Mouse (Mus musculus): Measurements from ENCODE around the gene Fam198b. TPM values are rescaled to one million over a fixed set of nuclear protein-coding genes. Genes with fewer than 3 reads are reported as not detected.
"Not testable (repeated sequence)": the region's sequence is repeated elsewhere in the genome, so short reads cannot be mapped to it uniquely, and the experiment has no call there.

Gene Fam198b
- polyA plus RNA-seq, 1 experiment from 2014 or later, result 3.1 TPM

DNA sequence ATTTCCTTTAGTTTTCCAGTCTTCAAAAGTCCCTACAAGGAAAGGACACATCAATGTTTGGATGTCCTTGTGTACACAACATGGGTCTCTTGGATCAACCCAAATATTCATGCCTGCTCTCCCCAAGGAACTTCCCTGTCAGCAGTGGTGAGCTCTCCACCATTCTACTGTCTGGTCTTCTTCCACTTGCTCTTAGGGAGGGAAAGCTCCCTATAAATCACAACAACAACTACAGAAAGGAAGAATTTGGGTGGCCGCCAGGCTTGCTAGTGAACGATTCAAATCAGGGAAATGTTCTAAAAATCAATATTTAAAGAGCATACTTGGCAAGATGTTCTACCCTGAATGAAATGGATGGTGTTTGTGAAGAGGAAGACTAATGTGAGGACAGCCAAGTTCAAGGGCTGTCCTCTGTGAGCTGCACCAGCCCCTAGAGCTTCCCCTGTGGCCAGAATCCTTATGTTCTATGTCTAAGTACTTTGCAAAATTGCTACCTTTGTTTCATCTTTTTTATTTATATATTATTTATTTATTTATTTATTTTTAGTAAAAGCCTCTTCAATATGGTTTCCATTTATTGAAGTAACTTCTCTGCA lies 68.9 kb downstream of the Fam198b start:
- no peaks in the 10 kb centered on the region for H3K27me3 ChIP-seq (ENCODE audit: control insufficient read depth, insufficient read depth, low read length)
- no peak overlapping the region for H3K9ac ChIP-seq (ENCODE audit: low read depth, low read length)
- no peaks in the 10 kb centered on the region for H3K4me1 ChIP-seq (replicated peaks; ENCODE audit: control insufficient read depth, insufficient read depth, low read length)
- H3K36me3 ChIP-seq (ENCODE audit: control insufficient read depth, insufficient read depth, low read length), result no peaks in the 10 kb centered on the region
- DNase-seq (ENCODE audit: low spot score) (no peak), ATAC-seq (ENCODE audit: low FRiP score) (no peak)
- H3K4me3 ChIP-seq (ENCODE audit: low read depth, low read length), result no peak overlapping the region
- H3K4me2 ChIP-seq (replicated peaks; ENCODE audit: low read depth, low read length), result no peak overlapping the region
- WGBS, result 93% methylated on average over 2 of the region's 2 CpGs
- no peaks in the 10 kb centered on the region for H3K9me3 ChIP-seq (ENCODE audit: control insufficient read depth, low read length)
- no peak overlapping the region for H3K27ac ChIP-seq (ENCODE audit: low read depth, low read length)

- Histone ChIP-seq H3K36me3 (ENCODE audit: control insufficient read depth, insufficient read depth, low read length) (no peaks in the 10 kb centered on the region), H3K4me3 (ENCODE audit: low read depth, low read length) (no peak overlapping the region), H3K9me3 (ENCODE audit: control insufficient read depth, low read length) (no peaks in the 10 kb centered on the region), H3K27me3 (ENCODE audit: control insufficient read depth, insufficient read depth, low read length) (no peaks in the 10 kb centered on the region), H3K4me1 (replicated peaks; ENCODE audit: control insufficient read depth, insufficient read depth, low read length) (no peaks in the 10 kb centered on the region), H3K4me2 (replicated peaks; ENCODE audit: low read depth, low read length) (no peak overlapping the region), H3K9ac (ENCODE audit: low read depth, low read length) (no peak overlapping the region), H3K27ac (ENCODE audit: low read depth, low read length) (no peak overlapping the region)
- DNase-seq (ENCODE audit: low spot score), result no peak
- WGBS, result 95% methylated on average over 3 of the region's 3 CpGs
- ATAC-seq (ENCODE audit: low FRiP score), result no peak
Observed at GRCm38 (mm10) chr3:79955262-79955661, 70.9 kb downstream of the Fam198b start.

- DNase-seq (ENCODE audit: low spot score) (no peak), ATAC-seq (ENCODE audit: low FRiP score) (no peak)
- Histone ChIP-seq H3K4me2 (replicated peaks; ENCODE audit: low read depth, low read length) (no peak overlapping the region), H3K36me3 (ENCODE audit: control insufficient read depth, insufficient read depth, low read length) (no peaks in the 10 kb centered on the region), H3K27me3 (ENCODE audit: control insufficient read depth, insufficient read depth, low read length) (no peaks in the 10 kb centered on the region), H3K9me3 (ENCODE audit: control insufficient read depth, low read length) (no peaks in the 10 kb centered on the region), H3K4me1 (replicated peaks; ENCODE audit: control insufficient read depth, insufficient read depth, low read length) (no peaks in the 10 kb centered on the region), H3K27ac (ENCODE audit: low read depth, low read length) (no peak overlapping the region), H3K9ac (ENCODE audit: low read depth, low read length) (no peak overlapping the region), H3K4me3 (ENCODE audit: low read depth, low read length) (no peak overlapping the region)
Observed at GRCm38 (mm10) chr3:79956792-79957191, 72.5 kb downstream of the Fam198b start.

- no peaks in the 10 kb centered on the region for H3K9me3 ChIP-seq (ENCODE audit: control insufficient read depth, low read length)
- no peak overlapping the region for H3K27ac ChIP-seq (ENCODE audit: low read depth, low read length)
- no peaks in the 10 kb centered on the region for H3K4me1 ChIP-seq (replicated peaks; ENCODE audit: control insufficient read depth, insufficient read depth, low read length)
- H3K4me3 ChIP-seq (ENCODE audit: low read depth, low read length), result no peak overlapping the region
- no peaks in the 10 kb centered on the region for H3K36me3 ChIP-seq (ENCODE audit: control insufficient read depth, insufficient read depth, low read length)
- no peak for ATAC-seq (ENCODE audit: low FRiP score)
- 91% methylated on average over 2 of the region's 2 CpGs for WGBS
- no peak overlapping the region for H3K4me2 ChIP-seq (replicated peaks; ENCODE audit: low read depth, low read length)
- no peak for DNase-seq (ENCODE audit: low spot score)
- H3K27me3 ChIP-seq (ENCODE audit: control insufficient read depth, insufficient read depth, low read length), result no peaks in the 10 kb centered on the region
- H3K9ac ChIP-seq (ENCODE audit: low read depth, low read length), result no peak overlapping the region
Observed at GRCm38 (mm10) chr3:79957752-79958151, 73.4 kb downstream of the Fam198b start.

DNA sequence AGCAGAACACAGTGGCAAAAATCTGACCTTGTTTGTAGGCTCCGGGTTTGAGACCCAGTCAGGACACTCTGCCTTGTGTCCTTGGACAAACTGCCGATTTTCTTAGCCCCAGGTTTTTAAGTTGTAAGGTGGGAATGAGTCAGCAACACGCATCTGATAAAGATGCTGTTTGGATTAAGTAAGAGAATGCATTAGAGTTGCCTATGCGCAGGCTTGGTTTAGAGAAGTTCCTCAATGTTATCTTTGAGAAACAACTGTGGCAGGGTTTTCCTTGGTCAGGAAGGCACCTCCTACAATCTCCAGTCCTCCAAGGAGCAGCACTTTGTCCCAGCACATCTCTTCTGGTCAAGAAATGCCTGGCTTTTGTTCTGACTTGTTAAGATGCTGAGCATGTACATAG lies 82.4 kb downstream of the Fam198b start:
- 88% methylated on average over 4 of the region's 4 CpGs for WGBS
- ATAC-seq (ENCODE audit: low FRiP score), result no peak

GRCm38 (mm10) chr3:79967346-79967745 lies 83.0 kb downstream of the Fam198b start:
- Histone ChIP-seq H3K9me3 (ENCODE audit: control insufficient read depth, low read length) (no peaks in the 10 kb centered on the region), H3K27ac (ENCODE audit: low read depth, low read length) (no peak overlapping the region), H3K9ac (ENCODE audit: low read depth, low read length) (no peak overlapping the region), H3K4me2 (replicated peaks; ENCODE audit: low read depth, low read length) (no peak overlapping the region), H3K36me3 (ENCODE audit: control insufficient read depth, insufficient read depth, low read length) (no peaks in the 10 kb centered on the region), H3K4me3 (ENCODE audit: low read depth, low read length) (no peak overlapping the region), H3K4me1 (replicated peaks; ENCODE audit: control insufficient read depth, insufficient read depth, low read length) (no peaks in the 10 kb centered on the region), H3K27me3 (ENCODE audit: control insufficient read depth, insufficient read depth, low read length) (no peaks in the 10 kb centered on the region)
- 64% methylated on average over 1 of the region's 1 CpGs for WGBS
- DNase-seq (ENCODE audit: low spot score) (no peak), ATAC-seq (ENCODE audit: low FRiP score) (no peak)

More for the DNA sequence above, 82.4 kb downstream of the Fam198b start:
- Histone ChIP-seq H3K9ac (ENCODE audit: low read depth, low read length) (no peak overlapping the region), H3K27ac (ENCODE audit: low read depth, low read length) (no peak overlapping the region), H3K4me3 (ENCODE audit: low read depth, low read length) (no peak overlapping the region), H3K4me2 (replicated peaks; ENCODE audit: low read depth, low read length) (no peak overlapping the region), H3K4me1 (replicated peaks; ENCODE audit: control insufficient read depth, insufficient read depth, low read length) (no peaks in the 10 kb centered on the region), H3K27me3 (ENCODE audit: control insufficient read depth, insufficient read depth, low read length) (no peaks in the 10 kb centered on the region), H3K36me3 (ENCODE audit: control insufficient read depth, insufficient read depth, low read length) (no peaks in the 10 kb centered on the region), H3K9me3 (ENCODE audit: control insufficient read depth, low read length) (no peaks in the 10 kb centered on the region)
- no peak for DNase-seq (ENCODE audit: low spot score)

- no peak overlapping the region for H3K27ac ChIP-seq (ENCODE audit: low read depth, low read length)
- H3K4me3 ChIP-seq (ENCODE audit: low read depth, low read length), result no peak overlapping the region
- no peak overlapping the region for H3K4me2 ChIP-seq (replicated peaks; ENCODE audit: low read depth, low read length)
- ATAC-seq (ENCODE audit: low FRiP score), result no peak
- H3K9me3 ChIP-seq (ENCODE audit: control insufficient read depth, low read length), result no peaks in the 10 kb centered on the region
- no peaks in the 10 kb centered on the region for H3K4me1 ChIP-seq (replicated peaks; ENCODE audit: control insufficient read depth, insufficient read depth, low read length)
- WGBS, result 74% methylated on average over 2 of the region's 2 CpGs
- no peaks in the 10 kb centered on the region for H3K27me3 ChIP-seq (ENCODE audit: control insufficient read depth, insufficient read depth, low read length)
- no peak overlapping the region for H3K9ac ChIP-seq (ENCODE audit: low read depth, low read length)
- no peak for DNase-seq (ENCODE audit: low spot score)
- no peaks in the 10 kb centered on the region for H3K36me3 ChIP-seq (ENCODE audit: control insufficient read depth, insufficient read depth, low read length)
Observed at GRCm38 (mm10) chr3:79968426-79968825, 84.1 kb downstream of the Fam198b start.

DNA sequence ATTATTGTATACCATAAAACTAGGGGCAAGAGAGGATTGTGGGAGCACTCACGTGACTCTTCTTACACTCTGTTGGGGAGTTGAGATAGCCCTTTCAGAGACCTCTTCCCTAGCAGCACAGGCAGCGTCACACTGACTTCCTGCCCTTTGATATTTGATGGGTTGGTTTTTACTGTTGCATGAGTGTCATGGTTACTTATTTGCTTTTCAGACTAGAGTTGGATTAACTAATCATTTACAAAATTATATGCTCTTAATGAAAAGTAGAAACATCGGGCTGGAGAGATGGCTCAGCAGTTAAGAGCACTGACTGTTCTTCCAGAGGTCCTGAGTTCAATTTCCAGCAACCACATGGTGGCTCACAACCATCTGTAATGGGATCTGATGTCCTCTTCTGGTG lies 85.2 kb downstream of the Fam198b start:
- ATAC-seq (ENCODE audit: low FRiP score); H3K27me3 ChIP-seq (ENCODE audit: control insufficient read depth, insufficient read depth, low read length): not testable (repeated sequence)

GRCm38 (mm10) chr3:79970070-79970469 lies 85.7 kb downstream of the Fam198b start:
- Histone ChIP-seq H3K27ac (ENCODE audit: low read depth, low read length) (no peak overlapping the region), H3K4me2 (replicated peaks; ENCODE audit: low read depth, low read length) (no peak overlapping the region), H3K27me3 (ENCODE audit: control insufficient read depth, insufficient read depth, low read length) (no peaks in the 10 kb centered on the region), H3K9ac (ENCODE audit: low read depth, low read length) (no peak overlapping the region), H3K36me3 (ENCODE audit: control insufficient read depth, insufficient read depth, low read length) (no peaks in the 10 kb centered on the region), H3K9me3 (ENCODE audit: control insufficient read depth, low read length) (no peaks in the 10 kb centered on the region), H3K4me3 (ENCODE audit: low read depth, low read length) (no peak overlapping the region), H3K4me1 (replicated peaks; ENCODE audit: control insufficient read depth, insufficient read depth, low read length) (no peaks in the 10 kb centered on the region)
- DNase-seq (ENCODE audit: low spot score), result no peak
- no peak for ATAC-seq (ENCODE audit: low FRiP score)
- 82% methylated on average over 2 of the region's 2 CpGs for WGBS

More for the DNA sequence above, 85.2 kb downstream of the Fam198b start:
- H3K9me3 ChIP-seq (ENCODE audit: control insufficient read depth, low read length); H3K9ac ChIP-seq (ENCODE audit: low read depth, low read length); DNase-seq (ENCODE audit: low spot score); H3K4me1 ChIP-seq (replicated peaks; ENCODE audit: control insufficient read depth, insufficient read depth, low read length); H3K4me3 ChIP-seq (ENCODE audit: low read depth, low read length); H3K27ac ChIP-seq (ENCODE audit: low read depth, low read length); H3K36me3 ChIP-seq (ENCODE audit: control insufficient read depth, insufficient read depth, low read length); H3K4me2 ChIP-seq (replicated peaks; ENCODE audit: low read depth, low read length): not testable (repeated sequence)
- 89% methylated on average over 3 of the region's 3 CpGs for WGBS

All from hindbrain, embryonic 11.5 days (tissue).